Mouse (Mus musculus): Measurements from ENCODE around the gene Ubac2.

The Ubac2 gene

GRCm38 (mm10) chr14:121922731-121923130 lies 44.3 kb downstream of the Ubac2 start:
- no peak for DNase-seq (ENCODE audit: low spot score)

GRCm38 (mm10) chr14:121924876-121925275 lies 46.5 kb downstream of the Ubac2 start:
- no peak for DNase-seq (ENCODE audit: low spot score)

- DNase-seq (ENCODE audit: low spot score) = no peak
Measured at GRCm38 (mm10) chr14:121926901-121927300, 48.5 kb downstream of the Ubac2 start.

- DNase-seq (ENCODE audit: low spot score) = no peak
Measured at GRCm38 (mm10) chr14:121927451-121927850, 49.0 kb downstream of the Ubac2 start.

- DNase-seq (ENCODE audit: low spot score) = peak; percentile 43
Measured at GRCm38 (mm10) chr14:121928375-121929137, 50.1 kb downstream of the Ubac2 start.

- no peak for DNase-seq (ENCODE audit: low spot score)
Measured at GRCm38 (mm10) chr14:121929243-121929951, 51.0 kb downstream of the Ubac2 start.

GRCm38 (mm10) chr14:121930731-121931383 lies 52.4 kb downstream of the Ubac2 start:
- DNase-seq (ENCODE audit: low spot score) = no peak

- DNase-seq (ENCODE audit: low spot score) = no peak
Measured at GRCm38 (mm10) chr14:121931594-121931993, 53.2 kb downstream of the Ubac2 start.

- DNase-seq (ENCODE audit: low spot score) = no peak
Measured at GRCm38 (mm10) chr14:121932180-121932579, 53.8 kb downstream of the Ubac2 start.

- no peak for DNase-seq (ENCODE audit: low spot score)
Measured at GRCm38 (mm10) chr14:121933906-121934596, 55.6 kb downstream of the Ubac2 start.

GRCm38 (mm10) chr14:121934597-121934946 lies 56.2 kb downstream of the Ubac2 start:
- no peak for DNase-seq (ENCODE audit: low spot score)

- no peak for DNase-seq (ENCODE audit: low spot score)
Measured at GRCm38 (mm10) chr14:121936356-121936755, 57.9 kb downstream of the Ubac2 start.

GRCm38 (mm10) chr14:121936856-121937255 lies 58.4 kb downstream of the Ubac2 start:
- DNase-seq (ENCODE audit: low spot score) = no peak

- DNase-seq (ENCODE audit: low spot score) = no peak
Measured at GRCm38 (mm10) chr14:121937601-121938255, 59.3 kb downstream of the Ubac2 start.

GRCm38 (mm10) chr14:121938256-121939191 lies 60.1 kb downstream of the Ubac2 start:
- no peak for DNase-seq (ENCODE audit: low spot score)

GRCm38 (mm10) chr14:121939582-121939981 lies 61.2 kb downstream of the Ubac2 start:
- DNase-seq (ENCODE audit: low spot score) = no peak

GRCm38 (mm10) chr14:121946131-121946530 lies 67.7 kb downstream of the Ubac2 start:
- DNase-seq (ENCODE audit: low spot score) = no peak

- DNase-seq (ENCODE audit: low spot score) = no peak
Measured at GRCm38 (mm10) chr14:121946728-121947127, 68.3 kb downstream of the Ubac2 start.

- no peak for DNase-seq (ENCODE audit: low spot score)
Measured at GRCm38 (mm10) chr14:121947201-121947760, 68.9 kb downstream of the Ubac2 start.

- no peak for DNase-seq (ENCODE audit: low spot score)
Measured at GRCm38 (mm10) chr14:121947966-121948365, 69.5 kb downstream of the Ubac2 start.

Measured in urinary bladder, postnatal 25 days (tissue).